Mouse (Mus musculus) brain, embryonic 14.5 days (tissue): Measurements from ENCODE around the gene Tmprss7. TPM values are rescaled to one million over a fixed set of nuclear protein-coding genes. Genes with fewer than 3 reads are reported as not detected.
A peak's percentile ranks its signal among the peaks of the same experiment; 100 is the strongest.

ENCODE experiments used
- DNase-seq: peaks from one replicate; pipeline ENCODE4 v3.0.0-alpha.2; 2011; ENCODE audit warnings: low read depth
- CTCF ChIP-seq: fragments of 200-500 bp; IDR thresholded peaks from 2 replicates; pipeline ENCODE4 v1.5.1; 2012; ENCODE audit warnings: inconsistent platforms, mild to moderate bottlenecking, moderate library complexity, borderline replicate concordance; ENCODE audit not compliant: insufficient read depth, insufficient read length; ENCODE audit errors: extremely low read depth
- POLR2A ChIP-seq: fragments of 200-500 bp; IDR thresholded peaks from 2 replicates; pipeline ENCODE4 v1.6.1; 2012; ENCODE audit warnings: mild to moderate bottlenecking, inconsistent platforms, borderline replicate concordance; ENCODE audit not compliant: poor library complexity, insufficient read depth, insufficient read length, severe bottlenecking; ENCODE audit errors: extremely low read depth
- polyA plus RNA-seq: library from polyadenylated mRNA; depleted of rRNA; stranded (reverse); fragments of >200 nt; gene quantifications from 2 replicates; pipeline ENCODE4 v1.2.3, GENCODE M21; 2012; rRNA removed

The Tmprss7 gene
- polyA plus RNA-seq, 1 experiment, result 1.5 TPM

DNA sequence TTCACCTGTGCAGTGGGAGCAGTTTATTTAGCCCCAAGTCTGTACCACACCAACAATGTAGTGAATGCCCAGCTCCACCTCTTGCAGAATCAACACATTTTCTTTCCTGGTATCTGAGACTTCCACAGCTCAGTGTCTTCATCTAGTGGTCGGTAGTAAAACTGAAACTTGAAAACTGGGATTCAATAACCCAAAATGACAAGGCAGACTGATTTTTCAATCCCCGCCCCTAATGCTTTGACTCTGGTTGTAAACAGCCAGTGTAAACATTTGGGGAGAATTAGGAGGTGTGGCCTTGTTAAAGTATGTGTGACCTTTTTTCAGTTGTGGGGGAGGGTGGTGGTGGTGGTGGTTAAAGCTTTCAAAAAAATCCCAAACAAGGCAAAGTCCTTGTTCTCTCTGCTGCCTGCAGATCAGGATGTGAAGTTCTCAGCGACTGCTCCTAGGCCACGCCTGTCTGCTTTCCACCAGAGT is 84.9 kb downstream of the Tmprss7 start:
- peak; percentile 54 for DNase-seq
- TF ChIP-seq CTCF, result peak; percentile 42; the same call in 1 of the 2 replicates
- no peak for TF ChIP-seq POLR2A

Other genes starting within 250 kb of the Tmprss7 start
- gene Gm609, start 200.7 kb downstream of the Tmprss7 start, polyA plus RNA-seq, result not detected in 2 replicates
- gene Gm17783, start 161.6 kb downstream of the Tmprss7 start, polyA plus RNA-seq, result not detected in 2 replicates
- not detected in 2 replicates for gene Slc9c1, start 158.3 kb downstream of the Tmprss7 start, polyA plus RNA-seq
- 0.04 and 0.05 TPM in 2 replicates for gene Gcsam, start 83.3 kb downstream of the Tmprss7 start, polyA plus RNA-seq
- gene BC016579, start 39.6 kb downstream of the Tmprss7 start, polyA plus RNA-seq, result 0.22 and 0.30 TPM in 2 replicates
- 403 and 481 TPM in 2 replicates for gene Tagln3, start 30.9 kb upstream of the Tmprss7 start, polyA plus RNA-seq
- 29.3 and 34.5 TPM in 2 replicates for gene Abhd10, start 49.3 kb upstream of the Tmprss7 start, polyA plus RNA-seq